Mouse (Mus musculus): ENCODE data around the gene Btf3l4. TPM values are rescaled to one million over a fixed set of nuclear protein-coding genes. Genes with fewer than 3 reads are reported as not detected.

Btf3l4 gene
- 152 and 155 TPM in 2 replicates for polyA plus RNA-seq (2011; ENCODE audit: insufficient read depth, insufficient read length, low read depth, missing spikeins)

DNA sequence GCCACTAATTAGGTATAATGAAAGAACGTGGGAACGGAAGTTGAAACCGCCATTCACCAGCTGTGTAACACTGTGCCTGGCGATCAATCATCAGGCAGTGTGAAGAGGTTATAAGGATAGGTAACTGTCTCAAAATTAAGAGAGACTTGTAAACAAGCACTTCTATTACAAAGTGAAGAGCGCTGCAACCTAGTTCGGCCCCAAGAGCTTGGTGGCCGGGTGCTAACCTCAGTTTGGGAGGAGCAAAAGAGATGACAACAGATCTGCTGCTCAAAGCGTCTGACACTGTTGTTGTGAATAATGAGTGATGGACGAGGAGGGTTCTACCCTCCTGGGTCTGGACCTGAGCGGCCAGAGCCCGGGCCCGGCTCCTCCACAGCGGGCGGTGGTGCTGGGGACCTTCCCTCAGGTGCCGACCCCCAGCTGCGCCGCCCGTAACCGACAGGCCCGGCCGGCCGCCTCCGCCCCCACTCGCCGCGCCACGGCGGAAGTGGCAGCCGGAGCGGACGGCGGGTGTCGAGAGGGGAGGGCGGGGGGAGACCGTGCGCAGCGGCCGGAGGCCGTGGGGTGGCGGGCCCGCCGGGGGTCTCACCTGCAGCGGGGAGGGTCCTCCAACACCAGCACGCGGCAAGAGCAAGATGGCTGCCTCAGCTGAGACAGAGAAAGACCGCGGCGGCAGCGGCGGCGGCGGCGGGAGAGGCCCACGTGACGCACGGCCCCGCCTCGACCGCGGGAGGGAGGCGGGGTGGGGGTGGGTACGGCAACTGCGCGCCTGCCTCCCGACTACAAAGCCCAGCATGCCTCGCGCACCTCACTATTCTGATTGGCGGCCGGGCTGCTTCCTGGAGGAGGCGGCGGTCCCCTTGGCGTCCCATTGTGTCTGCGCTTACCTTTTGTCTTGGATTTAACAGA lies at the start of gene Btf3l4:
Gene Btf3l4, minus strand, starts transcription at position 699 of the 912 bp plus-strand sequence.
- no peak for TF ChIP-seq CTCF (IDR thresholded peaks at IDR 0.05; ENCODE audit: low read depth, low read length)
- no peak for TF ChIP-seq POLR2A (IDR thresholded peaks at IDR 0.05; ENCODE audit: insufficient read depth, low read length)
- TF ChIP-seq EP300 (IDR thresholded peaks at IDR 0.05; ENCODE audit: insufficient read depth, low read depth, low read length): no peak
- Histone ChIP-seq H3K4me1 (ENCODE audit: control insufficient read depth, insufficient read depth, low read length) (no peaks in the 10 kb centered on the region), H3K9me3 (replicated peaks; ENCODE audit: control insufficient read depth, insufficient read depth, low read length, poor library complexity, severe bottlenecking) (no peaks in the 10 kb centered on the region), H3K36me3 (ENCODE audit: control insufficient read depth, insufficient read depth, low read length, poor library complexity, severe bottlenecking) (peaks cover 10% of the 10 kb centered on the region), H3K27me3 (ENCODE audit: control insufficient read depth, insufficient read depth, low read length, poor library complexity, severe bottlenecking) (no peaks in the 10 kb centered on the region), H3K9ac (ENCODE audit: low read depth, poor library complexity, severe bottlenecking) (peak within 1 kb of the TSS; percentile 95), H3K4me3 (ENCODE audit: low read depth, low read length) (peak within 1 kb of the TSS; percentile 97), H3K27ac (ENCODE audit: insufficient read depth, low read length) (peak within 1 kb of the TSS; percentile 97)

DNA sequence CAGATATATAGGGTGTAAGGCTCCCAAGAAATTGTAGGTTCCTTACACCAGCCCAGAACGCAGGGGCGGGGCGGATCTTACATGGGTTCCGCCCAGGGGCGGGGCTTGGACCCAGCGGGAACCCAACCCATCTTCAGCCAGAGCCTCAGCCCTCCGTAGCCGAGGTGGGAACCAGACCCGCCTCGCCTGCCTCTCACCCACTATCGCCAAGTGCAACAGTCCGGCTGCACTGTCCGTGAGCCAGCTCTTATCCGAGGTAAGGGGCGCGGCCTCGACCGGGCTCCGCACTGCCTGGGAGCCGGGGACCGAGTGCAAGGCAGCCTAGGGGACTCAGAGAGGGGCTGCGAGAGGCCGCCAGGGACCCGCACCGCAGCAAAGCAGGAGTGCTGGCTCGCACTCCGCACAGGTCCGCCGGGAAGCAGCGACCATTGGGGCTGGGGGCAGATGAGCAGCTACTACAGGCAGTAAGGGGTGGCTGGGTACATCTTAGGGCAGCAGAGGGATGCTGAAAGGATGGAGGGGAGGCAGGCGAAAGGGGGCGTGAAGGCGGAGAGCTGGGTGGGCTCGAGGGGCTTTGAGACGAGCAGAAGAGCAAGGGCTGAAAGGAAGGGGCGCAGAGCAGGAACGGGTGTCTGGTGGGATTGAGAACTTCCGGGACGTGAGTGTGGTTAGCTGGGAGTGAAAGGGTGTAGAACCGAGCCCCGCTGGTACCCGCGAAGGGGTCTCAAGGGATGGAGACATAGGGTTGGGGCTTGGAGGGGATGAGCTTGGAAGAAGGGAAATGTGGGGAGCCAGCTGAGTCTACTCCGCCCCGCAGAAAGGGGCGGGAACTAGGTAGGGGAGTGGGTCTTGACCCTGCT lies 45.8 kb upstream of the Btf3l4 start, which contains the start of gene Rab3b:
Gene Rab3b, plus strand, starts transcription at position 101 of the 860 bp plus-strand sequence.
- TF ChIP-seq CTCF (IDR thresholded peaks at IDR 0.05; ENCODE audit: low read depth, low read length) (no peak), POLR2A (IDR thresholded peaks at IDR 0.05; ENCODE audit: insufficient read depth, low read length) (no peak), EP300 (IDR thresholded peaks at IDR 0.05; ENCODE audit: insufficient read depth, low read depth, low read length) (no peak)
- Histone ChIP-seq H3K9me3 (replicated peaks; ENCODE audit: control insufficient read depth, insufficient read depth, low read length, poor library complexity, severe bottlenecking) (no peaks in the 10 kb centered on the region), H3K36me3 (ENCODE audit: control insufficient read depth, insufficient read depth, low read length, poor library complexity, severe bottlenecking) (no peaks in the 10 kb centered on the region), H3K27me3 (ENCODE audit: control insufficient read depth, insufficient read depth, low read length, poor library complexity, severe bottlenecking) (no peaks in the 10 kb centered on the region), H3K4me3 (ENCODE audit: low read depth, low read length) (peak within 1 kb of the TSS; percentile 74), H3K9ac (ENCODE audit: low read depth, poor library complexity, severe bottlenecking) (peak within 1 kb of the TSS; percentile 8), H3K27ac (ENCODE audit: insufficient read depth, low read length) (no peak within 1 kb of the TSS), H3K4me1 (ENCODE audit: control insufficient read depth, insufficient read depth, low read length) (no peaks in the 10 kb centered on the region)

DNA sequence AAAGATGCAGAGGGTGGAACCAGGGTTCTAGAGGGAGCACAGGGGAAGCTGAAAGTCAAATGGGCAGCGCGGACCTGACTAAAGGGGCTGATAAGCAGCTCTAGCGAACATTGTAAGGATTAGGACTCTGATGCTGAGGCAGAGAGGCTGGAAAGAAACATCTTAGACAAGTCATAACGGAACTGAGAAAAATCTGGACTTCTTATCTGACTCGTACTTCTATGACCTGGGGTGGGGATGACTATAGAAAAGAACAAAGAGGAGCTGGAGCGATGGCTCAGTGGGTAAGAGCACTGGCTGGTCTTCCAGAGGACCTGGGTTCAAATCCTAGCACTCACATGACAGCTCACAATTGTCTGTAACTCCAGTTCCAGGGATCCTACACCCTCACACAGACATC lies 44.5 kb upstream of the Btf3l4 start:
- Histone ChIP-seq H3K4me1 (ENCODE audit: control insufficient read depth, insufficient read depth, low read length) (no peaks in the 10 kb centered on the region), H3K4me3 (ENCODE audit: low read depth, low read length) (no peak overlapping the region), H3K36me3 (ENCODE audit: control insufficient read depth, insufficient read depth, low read length, poor library complexity, severe bottlenecking) (no peaks in the 10 kb centered on the region), H3K27ac (ENCODE audit: insufficient read depth, low read length) (no peak overlapping the region), H3K9me3 (replicated peaks; ENCODE audit: control insufficient read depth, insufficient read depth, low read length, poor library complexity, severe bottlenecking) (no peaks in the 10 kb centered on the region), H3K27me3 (ENCODE audit: control insufficient read depth, insufficient read depth, low read length, poor library complexity, severe bottlenecking) (no peaks in the 10 kb centered on the region), H3K9ac (ENCODE audit: low read depth, poor library complexity, severe bottlenecking) (no peak overlapping the region)
- no peak for TF ChIP-seq EP300 (IDR thresholded peaks at IDR 0.05; ENCODE audit: insufficient read depth, low read depth, low read length)
- TF ChIP-seq POLR2A (IDR thresholded peaks at IDR 0.05; ENCODE audit: insufficient read depth, low read length): no peak
- no peak for TF ChIP-seq CTCF (IDR thresholded peaks at IDR 0.05; ENCODE audit: low read depth, low read length)

DNA sequence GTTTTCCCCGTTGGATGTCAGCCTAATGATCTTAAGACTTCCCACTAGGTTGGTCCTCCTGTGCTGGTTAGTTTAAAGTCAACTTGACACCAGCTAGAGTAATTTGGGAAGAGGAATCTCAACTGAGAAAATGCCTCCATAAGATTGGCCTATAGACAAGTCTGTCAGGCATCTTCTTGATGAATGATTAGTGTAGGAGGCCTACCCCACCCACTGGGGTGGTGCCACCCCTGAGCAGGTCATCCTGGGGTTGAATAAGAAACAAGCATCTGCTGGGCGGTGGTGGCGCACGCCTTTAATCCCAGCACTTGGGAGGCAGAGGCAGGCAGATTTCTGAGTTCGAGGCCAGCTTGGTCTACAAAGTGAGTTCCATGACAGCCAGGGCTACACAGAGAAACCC lies 40.3 kb upstream of the Btf3l4 start:
- H3K27ac ChIP-seq (ENCODE audit: insufficient read depth, low read length): no peak overlapping the region
- H3K4me1 ChIP-seq (ENCODE audit: control insufficient read depth, insufficient read depth, low read length): no peaks in the 10 kb centered on the region
- no peak for TF ChIP-seq EP300 (IDR thresholded peaks at IDR 0.05; ENCODE audit: insufficient read depth, low read depth, low read length)
- TF ChIP-seq CTCF (IDR thresholded peaks at IDR 0.05; ENCODE audit: low read depth, low read length): no peak
- TF ChIP-seq POLR2A (IDR thresholded peaks at IDR 0.05; ENCODE audit: insufficient read depth, low read length): no peak
- no peak overlapping the region for H3K9ac ChIP-seq (ENCODE audit: low read depth, poor library complexity, severe bottlenecking)
- H3K36me3 ChIP-seq (ENCODE audit: control insufficient read depth, insufficient read depth, low read length, poor library complexity, severe bottlenecking): no peaks in the 10 kb centered on the region
- H3K9me3 ChIP-seq (replicated peaks; ENCODE audit: control insufficient read depth, insufficient read depth, low read length, poor library complexity, severe bottlenecking): no peaks in the 10 kb centered on the region
- H3K27me3 ChIP-seq (ENCODE audit: control insufficient read depth, insufficient read depth, low read length, poor library complexity, severe bottlenecking): no peaks in the 10 kb centered on the region
- H3K4me3 ChIP-seq (ENCODE audit: low read depth, low read length): no peak overlapping the region

DNA sequence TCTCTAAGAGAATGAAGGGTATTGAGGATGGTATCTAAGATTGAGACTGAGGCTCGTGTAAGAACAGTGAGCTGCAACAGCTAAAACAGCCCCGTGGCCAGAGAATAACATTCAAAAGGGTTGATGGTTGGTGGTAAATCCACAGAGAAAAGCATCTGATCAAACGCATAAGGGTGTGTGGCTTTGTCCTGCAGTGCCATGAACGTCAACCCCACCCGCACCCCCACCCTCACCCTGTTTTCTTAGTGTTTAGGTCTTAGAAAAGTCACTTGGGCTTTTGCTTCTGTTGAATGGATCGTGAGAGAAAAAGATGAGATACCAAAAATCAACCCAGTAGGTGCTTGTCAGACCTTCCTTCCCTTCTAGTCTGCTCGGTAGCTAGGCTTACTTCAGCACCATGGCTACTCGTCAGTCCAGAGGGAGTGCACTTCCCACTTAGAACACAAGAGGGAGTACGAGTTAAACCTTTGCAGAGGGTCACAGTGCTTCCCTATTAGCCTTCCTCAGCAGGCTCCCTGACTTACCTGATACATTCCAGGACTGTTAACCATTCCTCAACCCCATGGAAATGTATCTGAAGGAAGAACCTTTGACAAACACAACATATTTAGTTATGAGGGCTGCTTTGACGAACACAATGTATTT lies 36.4 kb upstream of the Btf3l4 start:
- H3K9ac ChIP-seq (ENCODE audit: low read depth, poor library complexity, severe bottlenecking): no peak overlapping the region
- H3K36me3 ChIP-seq (ENCODE audit: control insufficient read depth, insufficient read depth, low read length, poor library complexity, severe bottlenecking): no peaks in the 10 kb centered on the region
- TF ChIP-seq CTCF (IDR thresholded peaks at IDR 0.05; ENCODE audit: low read depth, low read length) (peak; percentile 81), EP300 (IDR thresholded peaks at IDR 0.05; ENCODE audit: insufficient read depth, low read depth, low read length) (no peak)
- H3K4me3 ChIP-seq (ENCODE audit: low read depth, low read length): no peak overlapping the region
- no peaks in the 10 kb centered on the region for H3K27me3 ChIP-seq (ENCODE audit: control insufficient read depth, insufficient read depth, low read length, poor library complexity, severe bottlenecking)
- no peaks in the 10 kb centered on the region for H3K9me3 ChIP-seq (replicated peaks; ENCODE audit: control insufficient read depth, insufficient read depth, low read length, poor library complexity, severe bottlenecking)
- no peak overlapping the region for H3K27ac ChIP-seq (ENCODE audit: insufficient read depth, low read length)
- H3K4me1 ChIP-seq (ENCODE audit: control insufficient read depth, insufficient read depth, low read length): no peaks in the 10 kb centered on the region
